In the genomic region with DNA sequence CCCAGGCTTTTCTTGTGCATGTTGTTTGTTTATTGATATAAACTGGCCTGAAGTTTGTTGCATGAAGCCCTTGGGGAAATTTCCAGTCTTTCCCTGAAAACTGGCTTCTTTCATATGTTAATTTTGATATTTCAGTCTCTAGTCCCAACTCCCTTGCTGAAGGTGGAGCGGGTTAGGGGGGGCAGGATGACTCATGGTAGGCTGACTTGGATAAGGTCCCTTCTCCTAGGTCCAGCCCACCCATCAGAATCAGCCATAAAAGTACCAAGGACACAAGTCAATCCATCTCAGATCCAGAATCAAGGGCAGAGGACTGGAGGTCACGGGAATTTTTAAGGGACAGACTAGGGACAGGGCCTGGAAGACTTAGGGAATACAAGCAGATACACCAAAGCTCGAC, we compare ENCODE assay signal across 33 mouse cellular contexts. TPM values are rescaled to one million over a fixed set of nuclear protein-coding genes. Genes with fewer than 3 reads are reported as not detected.
A peak's percentile ranks its signal among the peaks of the same experiment; 100 is the strongest.
DNase-seq lines count a peak whose midpoint lies in the region; TF ChIP-seq lines count a peak whose summit lies in the region.
"Had no signal": no experiment of that assay in that cellular context is flagged by ENCODE, and none has a peak within 500 bp of the region (broad histone marks: within the 10 kb centered on the region; RNA-seq: fewer than 3 reads in every experiment).

No protein-coding gene starts in this region.

- WGBS in embryonic facial prominence, embryonic 10.5 days: 84% methylated on average over 3 of the region's 3 CpGs

- no peaks in the 10 kb centered on the region for H3K27me3 ChIP-seq in embryonic facial prominence, embryonic 10.5 days (replicated peaks; ENCODE audit: low read depth, poor library complexity, severe bottlenecking)
- H3K27me3 ChIP-seq: embryonic facial prominence, embryonic 13.5 days; forebrain, embryonic 15.5 days had no signal

- no peaks in the 10 kb centered on the region for H3K9me3 ChIP-seq in embryonic facial prominence, embryonic 10.5 days
- H3K9me3 ChIP-seq: embryonic facial prominence, embryonic 13.5 days; forebrain, embryonic 12.5 days; forebrain, embryonic 15.5 days; heart, embryonic 10.5 days; heart, embryonic 13.5 days had no signal

- H3K27ac ChIP-seq in embryonic facial prominence, embryonic 10.5 days (replicated peaks): no peak overlapping the region
- H3K27ac ChIP-seq in layer of hippocampus, adult 2 months: no peak overlapping the region
- H3K27ac ChIP-seq: embryonic facial prominence, embryonic 13.5 days; forebrain, embryonic 12.5 days; forebrain, embryonic 15.5 days; heart, adult 2 months; heart, embryonic 13.5 days; hindbrain, embryonic 14.5 days; hindbrain, postnatal 0 days had no signal

- H3K4me3 ChIP-seq in embryonic facial prominence, embryonic 10.5 days: no peak overlapping the region
- no peak overlapping the region for H3K4me3 ChIP-seq in layer of hippocampus, adult 2 months
- H3K4me3 ChIP-seq: embryonic facial prominence, embryonic 13.5 days; erythroblast, embryonic 14.5 days; forebrain, embryonic 12.5 days; forebrain, embryonic 15.5 days; heart, adult 2 months; heart, embryonic 10.5 days; heart, embryonic 13.5 days had no signal

- peak; percentile 36 for DNase-seq in 3T3-L1 (ENCODE audit: low read depth, low spot score)
- peak; percentile 21 to 38 for DNase-seq in adrenal gland, adult 18-20 months (ENCODE audit: low spot score in 2 of 2)
- peak; percentile 52 for DNase-seq in adrenal gland, postnatal 10 days
- DNase-seq in adrenal gland, postnatal 36 days: peak; percentile 76 to 80
- no peak for DNase-seq in embryonic facial prominence, embryonic 10.5 days (ENCODE audit: low spot score)
- DNase-seq in right cerebral cortex, postnatal 14 days: no peak
- no peak for DNase-seq in lung, postnatal 25 days (ENCODE audit: low spot score)
- no peak for DNase-seq in layer of hippocampus, adult 2 months (ENCODE audit: low spot score in 2 of 2)
- DNase-seq: cerebellum, adult 11 months; cerebellum, adult 2 months; cerebellum, postnatal 25 days; gastrocnemius, postnatal 10 days; gastrocnemius, postnatal 36 days; heart, adult 2 months; heart, postnatal 14 days; heart, postnatal 4 days had no signal

- H3K4me1 ChIP-seq in embryonic facial prominence, embryonic 10.5 days: peaks cover 8% of the 10 kb centered on the region; the same call in 1 of the 2 replicates
- H3K4me1 ChIP-seq: embryonic facial prominence, embryonic 13.5 days; forebrain, embryonic 12.5 days had no signal

- TF ChIP-seq CTCF in layer of hippocampus, adult 2 months (conservative IDR thresholded peaks at IDR 0.05): no peak

- H3K36me3 ChIP-seq in embryonic facial prominence, embryonic 10.5 days (replicated peaks): no peaks in the 10 kb centered on the region
- H3K36me3 ChIP-seq: embryonic facial prominence, embryonic 13.5 days; forebrain, embryonic 12.5 days; forebrain, embryonic 15.5 days; heart, embryonic 10.5 days; heart, embryonic 13.5 days had no signal

RNA-seq across cellular contexts. Expression of gene Tex19.2, which starts 7.4 kb away (rescaled TPM):
- total RNA-seq in adrenal gland, adult 18-20 months (2021): not detected
- not detected for total RNA-seq in adrenal gland, postnatal 10 days (2021)
- total RNA-seq in adrenal gland, postnatal 36 days (2021): not detected
- polyA plus RNA-seq in embryonic facial prominence, embryonic 10.5 days (2016; fragmentation: Nextera tagmentation; extraction: Ambion mirVana): not detected in 2 replicates
- not detected for total RNA-seq in layer of hippocampus, adult 2 months (2021)
- total RNA-seq: common myeloid progenitor, adult 5-6 weeks; gastrocnemius, adult 18-20 months; gastrocnemius, postnatal 10 days; gastrocnemius, postnatal 36 days; granulocyte monocyte progenitor cell, adult 5-6 weeks; heart, adult 2 months; heart, postnatal 14 days; heart, postnatal 4 days; hindbrain, postnatal 0 days had no signal
- polyA plus RNA-seq: activated CD4-positive, CD25-positive, alpha-beta regulatory T cell, adult 4 months; cerebellum, adult 2 months; embryonic facial prominence, embryonic 13.5 days; erythroblast, embryonic 14.5 days; forebrain, embryonic 12.5 days; forebrain, embryonic 15.5 days; heart, adult 2 months; heart, embryonic 10.5 days; heart, embryonic 13.5 days; heart, embryonic 16.5 days; hindbrain, embryonic 11.5 days; hindbrain, embryonic 14.5 days; hindbrain, postnatal 0 days; inflammation-experienced regulatory T-cells, adult 6 months; intestine, embryonic 16.5 days had no signal

RNA-seq across cellular contexts. Expression of gene Sectm1a, which starts 30.0 kb away (rescaled TPM):
- total RNA-seq in adrenal gland, adult 18-20 months (2021): under 1 TPM in 1 of 2 experiments, not detected in 1; 0.30 TPM
- under 1 TPM; 0.24 to 0.42 TPM for total RNA-seq in adrenal gland, postnatal 10 days (2021)
- total RNA-seq in adrenal gland, postnatal 36 days (2021): not detected
- polyA plus RNA-seq in embryonic facial prominence, embryonic 10.5 days (2016; fragmentation: Nextera tagmentation; extraction: Ambion mirVana): not detected in 2 replicates
- not detected for total RNA-seq in layer of hippocampus, adult 2 months (2021)
- total RNA-seq: common myeloid progenitor, adult 5-6 weeks; ES-E14; gastrocnemius, postnatal 36 days; granulocyte monocyte progenitor cell, adult 5-6 weeks; heart, adult 2 months; heart, postnatal 14 days; heart, postnatal 4 days; hindbrain, postnatal 0 days had no signal
- polyA plus RNA-seq: activated CD4-positive, CD25-positive, alpha-beta regulatory T cell, adult 4 months; cerebellum, adult 2 months; erythroblast, embryonic 14.5 days; forebrain, embryonic 12.5 days; forebrain, embryonic 15.5 days; heart, adult 2 months; heart, embryonic 10.5 days; heart, embryonic 13.5 days; hindbrain, embryonic 11.5 days; hindbrain, embryonic 14.5 days; hindbrain, postnatal 0 days; inflammation-experienced regulatory T-cells, adult 6 months had no signal

RNA-seq across cellular contexts. Expression of gene Tex19.1, which starts 34.9 kb away (rescaled TPM):
- total RNA-seq in adrenal gland, adult 18-20 months (2021): not detected
- total RNA-seq in adrenal gland, postnatal 10 days (2021): not detected
- total RNA-seq in adrenal gland, postnatal 36 days (2021): not detected
- 0.11 TPM in 1 of 2 replicates, not detected in the other for polyA plus RNA-seq in embryonic facial prominence, embryonic 10.5 days (2016; fragmentation: Nextera tagmentation; extraction: Ambion mirVana)
- not detected for total RNA-seq in layer of hippocampus, adult 2 months (2021)
- total RNA-seq: common myeloid progenitor, adult 5-6 weeks; gastrocnemius, adult 18-20 months; gastrocnemius, postnatal 36 days; granulocyte monocyte progenitor cell, adult 5-6 weeks; heart, adult 2 months; heart, postnatal 14 days; heart, postnatal 4 days; hindbrain, postnatal 0 days had no signal
- polyA plus RNA-seq: activated CD4-positive, CD25-positive, alpha-beta regulatory T cell, adult 4 months; erythroblast, embryonic 14.5 days; forebrain, embryonic 12.5 days; forebrain, embryonic 15.5 days; heart, adult 2 months; heart, embryonic 13.5 days; heart, embryonic 16.5 days; hindbrain, embryonic 11.5 days; hindbrain, embryonic 14.5 days; hindbrain, postnatal 0 days; inflammation-experienced regulatory T-cells, adult 6 months; intestine, embryonic 16.5 days had no signal

RNA-seq across cellular contexts. Expression of gene Sectm1b, which starts 47.7 kb away (rescaled TPM):
- total RNA-seq in adrenal gland, adult 18-20 months (2021): under 1 TPM in 1 of 2 experiments, not detected in 1; 0.27 TPM
- not detected for total RNA-seq in adrenal gland, postnatal 10 days (2021)
- not detected for total RNA-seq in adrenal gland, postnatal 36 days (2021)
- polyA plus RNA-seq in embryonic facial prominence, embryonic 10.5 days (2016; fragmentation: Nextera tagmentation; extraction: Ambion mirVana): not detected in 2 replicates
- total RNA-seq in layer of hippocampus, adult 2 months (2021): not detected
- total RNA-seq: common myeloid progenitor, adult 5-6 weeks; ES-E14; gastrocnemius, adult 18-20 months; gastrocnemius, postnatal 10 days; gastrocnemius, postnatal 36 days; granulocyte monocyte progenitor cell, adult 5-6 weeks; heart, adult 2 months; heart, postnatal 14 days; heart, postnatal 4 days; hindbrain, postnatal 0 days had no signal
- polyA plus RNA-seq: activated CD4-positive, CD25-positive, alpha-beta regulatory T cell, adult 4 months; cerebellum, adult 2 months; erythroblast, embryonic 14.5 days; forebrain, embryonic 12.5 days; forebrain, embryonic 15.5 days; heart, adult 2 months; heart, embryonic 10.5 days; heart, embryonic 13.5 days; hindbrain, embryonic 11.5 days; hindbrain, embryonic 14.5 days; hindbrain, postnatal 0 days; inflammation-experienced regulatory T-cells, adult 6 months had no signal

RNA-seq across cellular contexts. Expression of gene Uts2r, which starts 49.0 kb away (rescaled TPM):
- not detected for total RNA-seq in adrenal gland, adult 18-20 months (2021)
- under 1 TPM; 0.15 to 0.27 TPM for total RNA-seq in adrenal gland, postnatal 10 days (2021)
- total RNA-seq in adrenal gland, postnatal 36 days (2021): not detected
- 0.09 TPM in 1 of 2 replicates, not detected in the other for polyA plus RNA-seq in embryonic facial prominence, embryonic 10.5 days (2016; fragmentation: Nextera tagmentation; extraction: Ambion mirVana)
- total RNA-seq in layer of hippocampus, adult 2 months (2021): under 1 TPM in 1 of 2 experiments, not detected in 1; 0.27 TPM
- total RNA-seq: common myeloid progenitor, adult 5-6 weeks; granulocyte monocyte progenitor cell, adult 5-6 weeks had no signal
- polyA plus RNA-seq: activated CD4-positive, CD25-positive, alpha-beta regulatory T cell, adult 4 months; embryonic facial prominence, embryonic 13.5 days; forebrain, embryonic 12.5 days; forebrain, embryonic 15.5 days; heart, embryonic 13.5 days; inflammation-experienced regulatory T-cells, adult 6 months; intestine, embryonic 16.5 days had no signal

Comparison
In these comparisons a context has a peak if more than half of its experiments do, and no peak if none do; other contexts are left out.
1. DNase-seq: peak in 3T3-L1 (single experiment), adrenal gland, adult 18-20 months (2 of 2), adrenal gland, postnatal 10 days (single experiment) and adrenal gland, postnatal 36 days (2 of 2); none in embryonic facial prominence, embryonic 10.5 days (single experiment), right cerebral cortex, postnatal 14 days (single experiment), lung, postnatal 25 days (single experiment) and layer of hippocampus, adult 2 months (0 of 2).